Mouse (Mus musculus) ES-E14 (cell line): ENCODE data around the gene Mctp2. TPM values are rescaled to one million over a fixed set of nuclear protein-coding genes. Genes with fewer than 3 reads are reported as not detected.
A peak's percentile ranks its signal among the peaks of the same experiment; 100 is the strongest.

ENCODE experiments used
- DNase-seq: peaks from one replicate; pipeline ENCODE4 v3.0.0-alpha.2; 2013; ENCODE audit warnings: low read depth, low spot score
- H3K27ac ChIP-seq: 2 replicates; pipeline ENCODE4 v1.5.1; 2012; ENCODE audit warnings: low read depth, mild to moderate bottlenecking, low read length, moderate library complexity, mixed read lengths; ENCODE audit not compliant: poor library complexity, insufficient read depth, severe bottlenecking
- H3K36me3 ChIP-seq: 2 replicates; pipeline ENCODE4 v1.6.1; 2012; ENCODE audit warnings: mild to moderate bottlenecking, low read length, moderate library complexity, mixed read lengths; ENCODE audit not compliant: control insufficient read depth, poor library complexity, insufficient read depth, severe bottlenecking
- H3K4me1 ChIP-seq, 2 experiments: fragments of 150-350 bp in 1 of 2; sonication (generic) in 1 of 2; 2 replicates each; pipeline ENCODE4 v1.6.1; 2012; ENCODE audit warnings: low read length in 2 of 2, mild to moderate bottlenecking in 1 of 2, mixed read lengths in 1 of 2; ENCODE audit not compliant: control insufficient read depth in 2 of 2, insufficient read depth in 2 of 2, poor library complexity in 1 of 2
- H3K4me3 ChIP-seq, 2 experiments: fragments of 150-350 bp in 1 of 2; sonication (generic) in 1 of 2; 2 replicates each; pipeline ENCODE4 v1.5.1; 2012; ENCODE audit warnings: low read length in 2 of 2, low read depth in 1 of 2, mild to moderate bottlenecking in 1 of 2, mixed read lengths in 1 of 2; ENCODE audit not compliant: insufficient read depth in 1 of 2, poor library complexity in 1 of 2, severe bottlenecking in 1 of 2
- H3K9ac ChIP-seq: 2 replicates; pipeline ENCODE4 v1.6.1; 2012; ENCODE audit warnings: low read depth, mild to moderate bottlenecking, low read length, mixed read lengths; ENCODE audit not compliant: poor library complexity, insufficient read depth, severe bottlenecking
- H3K9me3 ChIP-seq: fragments of 150-350 bp; sonication (generic); 2 replicates; pipeline ENCODE4 v1.6.1; 2012; ENCODE audit warnings: low read depth, mild to moderate bottlenecking, low read length; ENCODE audit not compliant: control insufficient read depth, insufficient read depth
- CHD2 ChIP-seq: IDR thresholded peaks from 2 replicates; pipeline ENCODE4 v1.6.1; 2014; ENCODE audit warnings: mild to moderate bottlenecking, low read depth, low read length, inconsistent platforms
- HCFC1 ChIP-seq: IDR thresholded peaks from 2 replicates; pipeline ENCODE4 v1.6.1; 2012; ENCODE audit warnings: low read length, inconsistent platforms, borderline replicate concordance; ENCODE audit not compliant: insufficient read depth
- MAFK ChIP-seq: IDR thresholded peaks from 2 replicates; pipeline ENCODE4 v1.6.1; 2014; ENCODE audit warnings: mild to moderate bottlenecking, low read depth, low read length, inconsistent platforms; ENCODE audit not compliant: insufficient read depth
- ZC3H11A ChIP-seq: IDR thresholded peaks from 2 replicates; pipeline ENCODE4 v1.6.1; 2012; ENCODE audit warnings: low read depth, mild to moderate bottlenecking, inconsistent platforms, low read length, borderline replicate concordance
- ZNF384 ChIP-seq: IDR thresholded peaks from 2 replicates; pipeline ENCODE4 v1.6.1; 2012; ENCODE audit warnings: low read depth, low read length, inconsistent platforms
- in situ Hi-C, 2 experiments: fragments of 600-800 bp; cut with MboI; formaldehyde crosslinking; loops; one replicate each; pipeline ENCODE4 v1.15.1; 2025; ENCODE audit warnings: low sequenced_read_pairs in 2 of 2, inconsistent platforms in 1 of 2; ENCODE audit not compliant: unreplicated experiment in 2 of 2
- total RNA-seq: library from RNA; depleted of rRNA; stranded (reverse); fragments of 300-350 nt; gene quantifications from 2 replicates; pipeline ENCODE4 v1.2.3, GENCODE M21; 2012

Gene Mctp2
- total RNA-seq, 1 experiment: 6.2 TPM

DNA sequence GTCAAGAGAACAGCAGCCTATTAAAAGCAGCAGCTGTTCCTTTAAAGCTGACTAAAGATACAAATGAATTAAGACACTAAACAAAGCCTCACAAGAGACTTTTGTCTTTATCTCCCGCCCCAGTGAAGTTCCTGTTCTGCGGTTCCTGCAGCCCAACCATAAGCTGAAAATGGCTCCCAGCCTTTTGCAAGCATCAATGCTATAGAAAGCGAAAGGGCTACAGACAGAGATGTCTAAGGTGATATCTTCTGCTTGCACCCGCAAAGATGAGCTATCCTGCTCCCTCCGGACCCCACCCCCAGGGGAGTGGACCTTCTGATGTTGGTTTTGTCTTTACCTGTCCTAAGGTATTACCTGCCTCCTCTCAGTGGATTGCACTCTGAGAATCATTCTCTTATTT, 1.7 kb upstream of the Mctp2 start:
- TF ChIP-seq ZC3H11A: no peak
- no peak for TF ChIP-seq CHD2
- TF ChIP-seq HCFC1: no peak
- TF ChIP-seq ZNF384: no peak
- TF ChIP-seq MAFK: no peak
- Histone ChIP-seq H3K4me1 (peaks cover 5 to 10% of the 10 kb centered on the region in 2 experiments; a peak in 3 of 4 replicates), H3K36me3 (no peaks in the 10 kb centered on the region), H3K9ac (no peak overlapping the region), H3K27ac (no peak overlapping the region), H3K4me3 (no peak overlapping the region), H3K9me3 (no peaks in the 10 kb centered on the region)
- DNase-seq: no peak
- in situ Hi-C loops: no loop called here

DNA sequence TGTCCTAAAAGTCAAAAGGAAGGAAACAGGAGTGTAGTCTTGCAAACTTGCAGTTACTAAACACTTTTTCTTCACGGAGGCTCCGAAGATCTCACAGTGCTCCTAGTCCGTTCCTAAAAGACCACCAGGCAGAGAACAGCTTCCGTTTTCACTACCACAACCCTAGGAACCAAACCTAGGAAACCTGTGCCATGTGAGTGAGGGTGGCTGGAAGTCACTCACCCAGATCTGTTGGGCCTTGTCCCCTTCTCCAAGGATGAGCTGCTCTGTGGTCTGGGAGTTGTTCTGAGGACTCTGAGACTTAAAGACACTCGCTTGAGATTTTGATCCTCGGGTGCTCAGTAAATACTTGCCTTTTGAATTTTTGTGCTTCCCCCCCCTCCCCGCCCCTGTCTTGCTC, 439 bp upstream of the Mctp2 start:
- no peaks in the 10 kb centered on the region for H3K36me3 ChIP-seq
- H3K4me1 ChIP-seq: peaks cover 5 to 10% of the 10 kb centered on the region in 2 experiments; a peak in 3 of 4 replicates
- H3K9ac ChIP-seq: peak overlapping the region; percentile 24
- no peak for DNase-seq
- 0 out of 2 replicates have a peak overlapping the region, but pooled peaks have one; percentile 47 for H3K27ac ChIP-seq
- no peaks in the 10 kb centered on the region for H3K9me3 ChIP-seq
- no peak for TF ChIP-seq ZNF384
- TF ChIP-seq MAFK: no peak
- no peak for TF ChIP-seq HCFC1
- TF ChIP-seq ZC3H11A: no peak
- TF ChIP-seq CHD2: no peak
- peak overlapping the region; percentile 69 to 70 for H3K4me3 ChIP-seq
- in situ Hi-C loops: no loop called here

- no peak overlapping the region for H3K27ac ChIP-seq
- in situ Hi-C loops: no loop called here
- H3K9me3 ChIP-seq: no peaks in the 10 kb centered on the region
- H3K4me1 ChIP-seq: peaks cover 5 to 6% of the 10 kb centered on the region in 2 experiments; a peak in 3 of 4 replicates
- H3K9ac ChIP-seq: peak overlapping the region; percentile 80
- peak overlapping the region; percentile 69 to 70 for H3K4me3 ChIP-seq
- H3K36me3 ChIP-seq: no peaks in the 10 kb centered on the region
- TF ChIP-seq HCFC1 (no peak), CHD2 (no peak), ZNF384 (no peak), MAFK (no peak), ZC3H11A (no peak)
- no peak for DNase-seq
Observed at GRCm38 (mm10) chr7:72305971-72306370, 437 bp downstream of the Mctp2 start.

DNA sequence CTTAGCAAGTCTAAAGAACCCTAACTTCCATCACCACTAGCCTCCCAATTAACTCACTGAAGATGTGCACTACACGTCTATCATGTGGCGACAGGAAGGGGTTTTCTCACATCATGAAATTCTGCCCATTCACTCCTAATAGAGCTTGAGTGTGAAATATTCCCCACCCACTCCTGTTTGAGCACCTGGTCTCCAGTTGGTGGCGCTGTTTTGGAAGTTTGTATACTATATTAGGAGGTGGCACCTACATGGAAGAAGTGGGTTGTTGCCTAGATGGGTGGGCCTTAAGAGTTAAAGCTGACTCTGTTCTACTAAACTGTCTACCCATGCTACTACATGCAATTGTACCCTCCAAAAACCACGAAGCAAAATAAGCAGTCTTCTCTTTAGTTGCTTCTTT, 4.7 kb downstream of the Mctp2 start:
- Histone ChIP-seq H3K9me3 (no peaks in the 10 kb centered on the region), H3K27ac (no peak overlapping the region), H3K4me1 (peaks cover 2 to 3% of the 10 kb centered on the region in 2 experiments; a peak in 1 of 4 replicates), H3K9ac (no peak overlapping the region), H3K4me3 (no peak overlapping the region), H3K36me3 (peaks cover 2% of the 10 kb centered on the region; the same call in 1 of the 2 replicates)
- in situ Hi-C loops: no loop called here
- TF ChIP-seq MAFK (no peak), HCFC1 (no peak), ZC3H11A (no peak), ZNF384 (no peak), CHD2 (no peak)
- DNase-seq: no peak

- H3K4me3 ChIP-seq: no peak overlapping the region
- H3K9ac ChIP-seq: no peak overlapping the region
- in situ Hi-C loops: no loop called here
- H3K27ac ChIP-seq: no peak overlapping the region
- no peak for TF ChIP-seq CHD2
- TF ChIP-seq ZNF384: no peak
- TF ChIP-seq MAFK: no peak
- TF ChIP-seq ZC3H11A: no peak
- TF ChIP-seq HCFC1: no peak
- no peaks in the 10 kb centered on the region for H3K4me1 ChIP-seq
- peaks cover 2% of the 10 kb centered on the region; the same call in 1 of the 2 replicates for H3K36me3 ChIP-seq
- H3K9me3 ChIP-seq: no peaks in the 10 kb centered on the region
- no peak for DNase-seq
Observed at GRCm38 (mm10) chr7:72299726-72300125, 6.7 kb downstream of the Mctp2 start.
